Mouse (Mus musculus): ENCODE data around the gene Matn4. TPM values are rescaled to one million over a fixed set of nuclear protein-coding genes. Genes with fewer than 3 reads are reported as not detected.
"Not testable (repeated sequence)": the region's sequence is repeated elsewhere in the genome, so short reads cannot be mapped to it uniquely, and the experiment has no call there.

Matn4 gene
- polyA plus RNA-seq, 2 experiments = 0.44 TPM; not detected in 1

- DNase-seq (ENCODE audit: low read depth in 3 of 3, low spot score in 3 of 3) = no peak
- TF ChIP-seq EP300 (IDR thresholded peaks at IDR 0.05; ENCODE audit: low read depth) = no peak
- TF ChIP-seq CTCF (IDR thresholded peaks at IDR 0.05; ENCODE audit: low read depth) = no peak
Observed at GRCm38 (mm10) chr2:164356177-164356967, 48.6 kb downstream of the Matn4 start.

GRCm38 (mm10) chr2:164353356-164353755 lies 51.6 kb downstream of the Matn4 start:
- Histone ChIP-seq H3K36me3 (replicated peaks; ENCODE audit: control insufficient read depth, insufficient read depth, low read depth) (no peaks in the 10 kb centered on the region), H3K27ac (no peak overlapping the region), H3K27me3 (ENCODE audit: control insufficient read depth, insufficient read depth, low read length) (no peaks in the 10 kb centered on the region), H3K9ac (replicated peaks) (no peak overlapping the region), H3K4me3 (ENCODE audit: insufficient read depth in 1 of 2, low read depth in 2 of 2, low read length in 2 of 2) (no peak overlapping the region), H3K9me3 (ENCODE audit: control insufficient read depth, low read length) (no peaks in the 10 kb centered on the region), H3K4me2 (ENCODE audit: low read depth) (no peak overlapping the region), H3K4me1 (replicated peaks; ENCODE audit: control insufficient read depth in 2 of 2, insufficient read depth in 2 of 2, low read length in 1 of 2) (no peaks in the 10 kb centered on the region)
- WGBS (ENCODE audit: insufficient replicate concordance) = 63% methylated on average over 11 of the region's 11 CpGs
- TF ChIP-seq EP300 (IDR thresholded peaks at IDR 0.05; ENCODE audit: low read depth) = no peak
- TF ChIP-seq CTCF (IDR thresholded peaks at IDR 0.05; ENCODE audit: low read depth) = no peak
- ATAC-seq (ENCODE audit: insufficient read depth) (no peak), DNase-seq (ENCODE audit: low read depth in 3 of 3, low spot score in 3 of 3) (no peak)

More at GRCm38 (mm10) chr2:164356177-164356967, 48.6 kb downstream of the Matn4 start:
- WGBS (ENCODE audit: insufficient replicate concordance) = 52% methylated on average over 11 of the region's 11 CpGs
- H3K4me1 ChIP-seq (replicated peaks; ENCODE audit: control insufficient read depth in 2 of 2, insufficient read depth in 2 of 2, low read length in 1 of 2) = no peaks in the 10 kb centered on the region
- no peak overlapping the region for H3K4me2 ChIP-seq (ENCODE audit: low read depth)
- no peak for ATAC-seq (ENCODE audit: insufficient read depth)
- no peak overlapping the region for H3K4me3 ChIP-seq (ENCODE audit: insufficient read depth in 1 of 2, low read depth in 2 of 2, low read length in 2 of 2)
- H3K36me3 ChIP-seq (replicated peaks; ENCODE audit: control insufficient read depth, insufficient read depth, low read depth) = no peaks in the 10 kb centered on the region
- no peaks in the 10 kb centered on the region for H3K9me3 ChIP-seq (ENCODE audit: control insufficient read depth, low read length)
- H3K27me3 ChIP-seq (ENCODE audit: control insufficient read depth, insufficient read depth, low read length) = no peaks in the 10 kb centered on the region
- H3K9ac ChIP-seq (replicated peaks) = no peak overlapping the region
- H3K27ac ChIP-seq = no peak overlapping the region

GRCm38 (mm10) chr2:164352697-164353096 lies 52.3 kb downstream of the Matn4 start:
- Histone ChIP-seq H3K36me3 (replicated peaks; ENCODE audit: control insufficient read depth, insufficient read depth, low read depth) (no peaks in the 10 kb centered on the region), H3K27me3 (ENCODE audit: control insufficient read depth, insufficient read depth, low read length) (no peaks in the 10 kb centered on the region), H3K4me2 (ENCODE audit: low read depth) (no peak overlapping the region), H3K4me1 (replicated peaks; ENCODE audit: control insufficient read depth in 2 of 2, insufficient read depth in 2 of 2, low read length in 1 of 2) (no peaks in the 10 kb centered on the region), H3K9me3 (ENCODE audit: control insufficient read depth, low read length) (no peaks in the 10 kb centered on the region), H3K27ac (no peak overlapping the region), H3K4me3 (ENCODE audit: insufficient read depth in 1 of 2, low read depth in 2 of 2, low read length in 2 of 2) (no peak overlapping the region), H3K9ac (replicated peaks) (no peak overlapping the region)
- DNase-seq (ENCODE audit: low read depth in 3 of 3, low spot score in 3 of 3) (no peak), ATAC-seq (ENCODE audit: insufficient read depth) (no peak)
- no peak for TF ChIP-seq CTCF (IDR thresholded peaks at IDR 0.05; ENCODE audit: low read depth)
- TF ChIP-seq EP300 (IDR thresholded peaks at IDR 0.05; ENCODE audit: low read depth) = no peak
- WGBS (ENCODE audit: insufficient replicate concordance) = 55% methylated on average over 3 of the region's 3 CpGs

DNA sequence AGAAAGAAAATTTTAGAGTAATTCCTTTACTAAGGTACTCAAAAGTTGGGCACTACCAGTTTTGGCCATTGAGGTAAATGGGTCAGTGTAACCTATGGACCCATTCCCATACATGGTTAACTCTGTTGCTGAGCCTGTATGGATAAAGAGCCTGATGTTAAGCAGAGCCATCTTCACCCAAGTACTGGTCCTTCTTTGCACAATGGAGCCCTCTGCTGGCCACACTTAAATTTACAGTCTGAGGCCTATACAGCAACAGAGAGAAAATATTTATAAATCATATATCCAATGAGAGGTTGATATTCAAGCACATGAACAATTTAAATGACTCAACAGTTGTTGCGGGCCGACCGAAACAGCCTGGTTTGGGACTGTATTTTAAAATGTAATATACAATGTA lies 56.0 kb downstream of the Matn4 start:
- Histone ChIP-seq H3K36me3 (replicated peaks; ENCODE audit: control insufficient read depth, insufficient read depth, low read depth) (no peaks in the 10 kb centered on the region), H3K27me3 (ENCODE audit: control insufficient read depth, insufficient read depth, low read length) (no peaks in the 10 kb centered on the region), H3K9ac (replicated peaks) (no peak overlapping the region), H3K9me3 (ENCODE audit: control insufficient read depth, low read length) (no peaks in the 10 kb centered on the region), H3K27ac (no peak overlapping the region), H3K4me1 (replicated peaks; ENCODE audit: control insufficient read depth in 2 of 2, insufficient read depth in 2 of 2, low read length in 1 of 2) (no peaks in the 10 kb centered on the region), H3K4me3 (ENCODE audit: insufficient read depth in 1 of 2, low read depth in 2 of 2, low read length in 2 of 2) (no peak overlapping the region), H3K4me2 (ENCODE audit: low read depth) (no peak overlapping the region)
- DNase-seq (ENCODE audit: low read depth in 3 of 3, low spot score in 3 of 3) (peak in 1 of 3 experiments; percentile 9), ATAC-seq (ENCODE audit: insufficient read depth) (no peak)
- 69% methylated on average over 3 of the region's 3 CpGs for WGBS (ENCODE audit: insufficient replicate concordance)
- TF ChIP-seq EP300 (IDR thresholded peaks at IDR 0.05; ENCODE audit: low read depth) = no peak
- peak; percentile 55; the same call in 1 of the 2 replicates for TF ChIP-seq CTCF (IDR thresholded peaks at IDR 0.05; ENCODE audit: low read depth)

DNA sequence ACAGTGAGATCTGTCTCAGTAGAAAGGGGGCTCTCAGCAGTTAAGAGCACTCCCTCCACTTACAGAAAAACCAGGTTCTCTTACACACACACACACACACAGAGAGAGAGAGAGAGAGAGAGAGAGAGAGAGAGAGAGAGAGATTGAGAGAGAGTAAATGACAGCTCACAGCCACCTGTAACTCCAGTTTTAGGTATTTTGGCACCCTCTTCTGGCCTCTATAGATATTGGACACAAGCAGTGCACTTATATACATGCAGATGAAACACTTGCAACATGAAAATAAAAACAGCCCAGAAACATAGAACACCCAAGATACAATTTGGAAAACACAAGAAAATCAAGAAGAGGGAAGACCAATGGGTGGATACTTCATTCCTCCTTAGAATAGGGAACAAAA lies 57.3 kb downstream of the Matn4 start:
- not testable (repeated sequence) for DNase-seq (ENCODE audit: low read depth in 3 of 3, low spot score in 3 of 3); H3K27ac ChIP-seq; H3K36me3 ChIP-seq (replicated peaks; ENCODE audit: control insufficient read depth, insufficient read depth, low read depth); H3K4me1 ChIP-seq (replicated peaks; ENCODE audit: control insufficient read depth in 2 of 2, insufficient read depth in 2 of 2, low read length in 1 of 2); H3K9ac ChIP-seq (replicated peaks); H3K4me2 ChIP-seq (ENCODE audit: low read depth); H3K27me3 ChIP-seq (ENCODE audit: control insufficient read depth, insufficient read depth, low read length); H3K9me3 ChIP-seq (ENCODE audit: control insufficient read depth, low read length); ATAC-seq (ENCODE audit: insufficient read depth); H3K4me3 ChIP-seq (ENCODE audit: insufficient read depth in 1 of 2, low read depth in 2 of 2, low read length in 2 of 2)

GRCm38 (mm10) chr2:164343732-164344131 lies 61.2 kb downstream of the Matn4 start:
- not testable (repeated sequence) for H3K4me2 ChIP-seq (ENCODE audit: low read depth); H3K9ac ChIP-seq (replicated peaks); H3K27me3 ChIP-seq (ENCODE audit: control insufficient read depth, insufficient read depth, low read length); H3K4me3 ChIP-seq (ENCODE audit: insufficient read depth in 1 of 2, low read depth in 2 of 2, low read length in 2 of 2); H3K27ac ChIP-seq; ATAC-seq (ENCODE audit: insufficient read depth); DNase-seq (ENCODE audit: low read depth in 3 of 3, low spot score in 3 of 3); H3K4me1 ChIP-seq (replicated peaks; ENCODE audit: control insufficient read depth in 2 of 2, insufficient read depth in 2 of 2, low read length in 1 of 2); H3K9me3 ChIP-seq (ENCODE audit: control insufficient read depth, low read length); H3K36me3 ChIP-seq (replicated peaks; ENCODE audit: control insufficient read depth, insufficient read depth, low read depth)
- WGBS (ENCODE audit: insufficient replicate concordance) = 59% methylated on average over 1 of the region's 1 CpGs
